Mouse (Mus musculus) fibroblast of lung, adult 2 months (primary cell): ENCODE measurements around the gene D130052B06Rik.

ENCODE experiments used
- DNase-seq: peaks from one replicate; pipeline ENCODE4 v3.0.0-alpha.2; 2011; ENCODE audit warnings: low read depth

The D130052B06Rik gene

DNA sequence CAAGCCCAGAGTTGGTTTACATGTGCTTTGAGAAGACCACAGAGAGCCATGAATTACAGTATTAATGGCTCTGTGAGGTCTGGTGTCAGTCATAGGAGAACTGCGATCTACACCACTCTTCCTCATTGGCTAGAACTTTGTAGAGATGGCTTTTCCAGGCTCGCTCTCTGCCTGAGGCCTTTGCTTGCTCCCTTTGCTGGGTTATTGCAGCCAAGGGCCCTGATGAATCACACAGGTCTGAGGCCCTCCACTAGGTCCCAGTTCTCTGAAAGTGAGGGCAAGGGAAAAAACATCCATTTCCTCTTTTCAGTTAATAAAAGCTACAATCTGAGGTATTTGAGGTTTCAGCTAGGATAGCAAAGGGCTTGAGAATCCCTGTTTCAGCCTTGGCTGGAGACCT, 64.5 kb downstream of the D130052B06Rik start:
- DNase-seq: no peak

DNA sequence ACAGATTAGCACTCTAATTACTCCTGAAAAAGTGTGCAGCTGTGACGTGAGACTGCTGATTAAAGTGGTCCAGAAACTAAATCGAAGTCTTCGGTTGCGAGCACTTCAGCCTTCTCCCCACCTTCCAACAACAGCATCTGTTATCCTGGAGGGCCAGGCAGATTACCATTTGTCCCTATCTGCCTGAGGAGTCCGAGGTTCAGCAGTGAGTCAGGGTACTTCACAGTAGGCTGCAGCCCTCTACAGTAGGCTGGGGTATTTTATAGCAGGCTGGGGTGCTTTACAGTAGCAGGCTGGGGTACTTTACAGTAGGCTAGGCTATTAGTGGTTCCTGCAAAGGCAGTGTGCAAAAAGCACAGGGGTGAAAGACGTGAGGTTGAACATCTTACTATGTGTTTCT, 69.3 kb downstream of the D130052B06Rik start:
- no peak for DNase-seq

DNA sequence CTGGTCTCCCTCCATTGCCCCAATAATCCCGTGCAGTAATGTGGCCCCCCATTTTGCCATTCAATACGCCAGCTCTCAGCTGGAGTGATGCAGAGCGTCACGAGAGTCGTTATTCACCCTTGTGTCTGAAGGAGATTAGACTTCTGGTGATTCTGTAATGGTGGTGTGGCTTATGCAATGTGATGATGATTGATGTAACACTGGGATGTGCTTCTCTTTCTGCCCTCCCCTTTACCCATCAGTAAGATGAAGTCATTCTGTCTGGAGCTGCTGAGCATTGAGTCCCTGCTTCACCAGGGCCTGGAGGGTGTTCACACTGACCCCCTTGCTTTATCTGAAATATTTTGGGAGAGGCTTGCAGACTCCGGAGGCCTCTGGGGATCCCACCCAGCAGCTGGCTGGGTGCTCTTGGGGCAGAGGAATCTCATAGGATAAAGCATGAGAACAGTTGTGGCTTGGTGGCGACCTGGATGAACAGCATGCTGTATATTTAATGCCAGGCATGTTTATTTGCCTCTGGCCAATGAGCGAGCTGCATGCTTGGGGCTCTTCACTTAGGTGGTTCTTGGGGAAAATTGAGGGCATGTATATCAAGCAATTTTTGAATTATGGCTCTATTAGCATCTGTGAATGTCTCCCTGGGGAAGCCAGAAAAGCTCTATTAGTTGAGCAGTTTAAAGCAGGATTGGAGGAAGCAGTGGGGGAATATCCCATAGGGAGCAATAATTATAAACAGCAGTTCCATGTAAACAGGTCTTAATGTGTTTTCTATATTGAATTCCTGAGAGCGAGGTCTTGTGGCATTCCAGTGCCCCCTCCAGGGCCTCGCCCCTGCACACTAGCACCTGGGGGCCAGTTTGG, 71.2 kb downstream of the D130052B06Rik start:
- DNase-seq: no peak
